Mouse (Mus musculus) erythroblast, embryonic 14.5 days (primary cell): Measurements from ENCODE around the gene Usp40.

Experiments used
- GATA1 ChIP-seq: IDR thresholded peaks from 2 replicates; pipeline ENCODE4 v1.6.1; 2012; ENCODE audit warnings: low read length, inconsistent platforms, mixed read lengths
- TAL1 ChIP-seq: IDR thresholded peaks from 3 replicates; pipeline ENCODE4 v1.6.1; 2012; ENCODE audit warnings: low read length, inconsistent platforms, mixed read lengths

GRCm38 (mm10) chr1:87933051-87933450, 75.3 kb downstream of the Usp40 start:
- TF ChIP-seq GATA1: no peak
- TF ChIP-seq TAL1: no peak
